Mouse (Mus musculus) erythroid progenitor cell, adult 5-6 weeks (primary cell): ENCODE data around the gene Cep295. TPM values are rescaled to one million over a fixed set of nuclear protein-coding genes. Genes with fewer than 3 reads are reported as not detected.
"Not testable (repeated sequence)": the region's sequence is repeated elsewhere in the genome, so short reads cannot be mapped to it uniquely, and the experiment has no call there.

ENCODE experiments used
- ATAC-seq: replicated peaks from 2 replicates; pipeline ENCODE4 v1.8.0; 2016; ENCODE audit warnings: moderate number of reproducible peaks, mild to moderate bottlenecking, moderate TSS enrichment, inconsistent platforms; ENCODE audit not compliant: poor library complexity, low FRiP score, severe bottlenecking
- total RNA-seq, 2 experiments: library from RNA; stranded (forward) in 1 of 2; stranded (reverse) in 1 of 2; fragments of 150-400 nt in 1 of 2; fragments of 186-747, 209-891 nt in 1 of 2; gene quantifications; 2 replicates each; pipeline versions ENCODE4 v1.2.3 to v1.2.4; 2015 to 2017; ENCODE audit warnings: low replicate concordance in 2 of 2

Cep295 gene
- total RNA-seq, 2 experiments from 2014 or later = 159 to 210 TPM

DNA sequence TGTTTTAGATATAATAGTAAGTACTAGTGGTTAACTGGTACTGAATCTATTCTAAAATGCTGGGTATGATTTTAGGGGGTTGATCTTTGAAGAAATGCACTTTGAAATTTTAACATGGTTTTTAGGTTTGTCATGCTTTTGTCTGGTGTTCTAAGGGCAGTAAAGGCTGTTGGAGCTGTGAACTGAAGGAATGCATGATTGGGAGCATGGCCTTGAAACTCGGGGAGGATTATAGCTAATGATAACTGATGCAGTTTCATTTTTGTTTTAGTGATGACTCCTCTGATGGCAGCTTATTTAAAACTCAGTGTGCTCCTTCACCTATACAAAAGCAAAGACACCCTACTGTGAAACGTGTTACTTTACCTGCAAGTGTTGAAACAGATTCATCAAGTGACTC lies 49.3 kb downstream of the Cep295 start:
- no peak for ATAC-seq

DNA sequence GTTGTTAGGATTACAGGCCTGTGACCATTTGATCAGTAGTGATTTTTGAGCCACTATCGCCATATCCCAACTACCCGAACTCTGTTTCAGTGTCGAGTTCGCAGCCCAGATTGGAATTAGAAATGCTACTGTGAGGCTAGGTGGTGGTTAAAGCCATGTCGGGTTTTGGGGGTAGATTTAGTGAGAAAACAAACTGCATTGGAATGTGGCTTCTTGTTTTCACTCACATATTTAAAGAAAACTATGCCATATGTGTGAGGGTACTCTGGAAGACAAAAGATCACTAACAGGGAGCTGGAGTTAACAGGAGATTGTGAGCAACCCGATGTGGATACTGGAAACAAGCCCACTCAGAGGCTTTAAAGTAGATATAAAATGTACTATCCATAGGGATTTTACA lies 50.3 kb downstream of the Cep295 start:
- ATAC-seq = no peak

DNA sequence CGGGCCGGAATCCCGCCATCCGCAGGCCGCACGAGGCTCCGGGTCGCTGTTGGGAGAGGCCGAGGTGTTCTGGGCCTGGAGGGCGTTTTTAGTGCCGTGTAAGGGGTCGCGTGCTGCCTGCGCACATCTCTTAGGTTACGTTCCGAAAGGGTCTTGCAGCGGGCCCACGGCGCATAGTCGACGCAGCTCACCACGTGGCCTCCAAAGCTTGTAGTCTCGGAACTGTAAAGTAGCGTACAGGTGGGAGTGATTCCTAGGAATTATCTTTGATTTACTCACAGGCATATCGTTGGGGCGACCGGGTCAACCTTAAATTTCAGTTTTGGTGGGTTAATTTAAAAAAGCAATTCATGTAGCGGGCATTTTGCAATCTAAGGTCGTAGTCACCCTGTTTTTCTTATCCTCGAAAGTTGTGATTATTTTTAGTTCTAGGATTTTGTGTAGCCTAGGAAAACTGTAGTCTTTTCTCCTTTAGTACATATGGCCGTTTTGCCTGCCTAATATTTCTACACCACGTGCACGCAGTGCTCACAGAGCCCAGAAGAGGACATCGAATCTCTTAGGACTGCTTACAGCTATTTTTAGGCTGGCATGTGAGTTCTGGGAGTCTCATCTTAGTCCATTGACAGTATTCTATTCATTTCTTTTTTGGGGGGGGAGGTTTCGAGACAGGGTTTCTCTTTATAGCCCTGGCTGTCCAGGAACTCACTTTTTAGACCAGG lies 51.0 kb downstream of the Cep295 start, which contains the start of gene 4931406C07Rik:
TSS of gene 4931406C07Rik (minus strand) at position 51 of the 722 bp plus-strand sequence.
- peak; percentile 32 for ATAC-seq

DNA sequence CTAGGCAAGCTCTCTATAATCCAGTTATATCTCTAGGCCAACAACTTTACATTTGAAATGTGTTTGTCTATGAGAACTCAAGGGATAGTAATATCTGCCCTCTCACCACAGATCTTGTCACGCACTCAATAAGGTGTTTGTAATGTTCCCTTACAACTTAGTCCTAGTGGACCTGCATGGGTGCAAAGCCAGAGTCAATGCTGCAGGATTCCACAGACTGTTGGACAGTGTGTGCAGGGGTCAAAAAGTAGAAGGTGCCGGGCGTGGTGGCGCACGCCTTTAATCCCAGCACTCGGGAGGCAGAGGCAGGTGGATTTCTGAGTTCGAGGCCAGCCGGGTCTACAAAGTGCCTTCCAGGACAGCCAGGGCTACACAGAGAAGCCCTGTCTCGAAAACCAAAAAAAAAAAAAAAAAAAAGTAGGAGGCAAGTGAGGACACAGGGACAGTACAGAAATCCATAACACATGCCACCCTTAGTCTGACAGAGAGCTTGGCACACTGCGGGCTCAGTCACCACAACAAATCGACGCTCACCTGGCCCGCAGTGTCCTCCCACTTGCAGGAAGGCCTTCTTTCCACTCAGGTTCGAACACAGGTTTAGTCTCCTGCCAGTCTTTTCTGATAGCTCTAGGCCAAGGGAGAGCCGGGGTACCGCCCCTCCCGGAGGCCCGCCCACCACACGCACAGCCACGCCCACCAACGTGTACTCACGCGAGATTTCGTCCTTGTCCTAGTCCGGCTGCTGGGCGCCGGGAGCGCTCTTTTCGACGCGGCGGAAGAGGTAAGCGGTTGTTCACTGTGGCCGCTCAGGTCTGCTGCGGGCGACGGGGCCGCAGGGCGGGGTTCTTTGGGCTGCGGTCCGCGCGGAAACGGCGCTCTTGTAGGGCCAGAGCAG lies 51.8 kb downstream of the Cep295 start, which contains the start of gene Taf1d:
TSS of gene Taf1d (plus strand) at position 712 of the 895 bp plus-strand sequence.
- peak; percentile 98 for ATAC-seq

DNA sequence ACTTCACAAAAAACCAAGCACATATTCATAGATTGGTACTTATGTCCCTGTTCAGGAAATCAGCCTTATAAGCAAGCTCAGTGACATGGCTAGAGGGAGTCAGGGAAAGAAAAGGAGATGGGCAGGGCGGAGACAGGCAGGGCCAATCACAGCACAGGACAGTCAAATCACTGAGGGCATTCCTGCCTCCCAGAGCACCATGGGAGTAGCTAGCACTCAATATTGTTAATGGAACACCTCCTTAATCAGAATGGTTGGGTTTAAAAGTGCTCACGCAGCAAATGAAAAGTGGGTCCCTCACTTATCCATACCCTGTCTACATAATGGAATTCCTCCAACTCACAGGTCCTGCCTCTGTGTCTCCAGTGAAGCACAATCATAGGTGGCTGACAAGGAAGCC lies 54.7 kb downstream of the Cep295 start:
- ATAC-seq = no peak

DNA sequence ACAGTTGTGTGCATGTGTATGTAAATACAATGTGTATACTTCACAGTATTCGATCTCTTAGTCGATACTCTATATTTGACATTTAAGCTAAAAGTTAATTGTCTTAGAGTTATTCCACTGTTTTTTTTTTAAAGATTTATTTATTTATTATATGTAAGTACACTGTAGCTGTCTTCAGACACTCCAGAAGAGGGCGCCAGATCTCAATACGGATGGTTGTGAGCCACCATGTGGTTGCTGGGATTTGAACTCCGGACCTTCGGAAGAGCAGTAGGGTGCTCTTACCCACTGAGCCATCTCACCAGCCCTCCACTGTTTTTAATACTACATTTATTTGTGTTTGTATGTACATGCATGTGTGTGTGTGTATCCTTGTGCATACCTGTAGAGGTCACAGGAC lies 55.6 kb downstream of the Cep295 start:
- not testable (repeated sequence) for ATAC-seq

DNA sequence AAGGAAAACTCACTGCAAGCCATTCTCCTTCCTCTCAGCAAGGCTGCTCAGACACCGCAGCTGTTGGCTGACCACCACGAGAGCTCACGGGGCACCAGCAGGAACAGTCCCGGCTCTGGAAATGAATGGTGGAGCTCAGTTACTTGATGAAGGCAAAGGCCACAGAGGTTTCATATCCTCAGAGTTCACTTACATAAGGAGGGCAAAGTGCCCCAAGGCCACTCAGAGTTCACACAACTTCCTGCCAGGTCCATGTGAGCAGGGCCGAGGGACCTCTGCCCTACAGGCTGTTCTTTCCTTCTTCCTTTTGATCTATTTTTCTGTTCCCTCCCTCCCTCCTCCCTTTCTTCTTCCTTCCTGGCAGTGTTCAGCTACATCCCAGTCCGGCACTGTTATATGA lies 56.2 kb downstream of the Cep295 start:
- ATAC-seq = no peak

DNA sequence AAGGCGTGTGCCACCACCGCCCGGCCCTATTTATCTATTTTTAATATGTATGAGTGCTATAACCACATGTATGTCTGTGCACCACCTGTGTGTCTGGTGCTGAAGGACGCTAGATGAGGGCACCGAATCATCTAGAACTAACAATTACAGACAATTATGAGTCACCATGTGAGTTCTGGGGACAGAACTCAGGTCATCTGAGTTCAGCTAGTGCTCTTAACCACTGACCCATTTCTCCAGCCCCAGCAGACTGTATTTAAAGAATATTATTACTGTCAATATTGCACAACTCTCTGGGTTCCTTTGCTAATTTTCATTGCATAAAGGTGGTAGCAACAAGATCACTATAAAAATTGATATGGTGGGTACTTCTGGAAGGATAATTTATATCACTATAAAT lies 57.5 kb downstream of the Cep295 start:
- no peak for ATAC-seq

DNA sequence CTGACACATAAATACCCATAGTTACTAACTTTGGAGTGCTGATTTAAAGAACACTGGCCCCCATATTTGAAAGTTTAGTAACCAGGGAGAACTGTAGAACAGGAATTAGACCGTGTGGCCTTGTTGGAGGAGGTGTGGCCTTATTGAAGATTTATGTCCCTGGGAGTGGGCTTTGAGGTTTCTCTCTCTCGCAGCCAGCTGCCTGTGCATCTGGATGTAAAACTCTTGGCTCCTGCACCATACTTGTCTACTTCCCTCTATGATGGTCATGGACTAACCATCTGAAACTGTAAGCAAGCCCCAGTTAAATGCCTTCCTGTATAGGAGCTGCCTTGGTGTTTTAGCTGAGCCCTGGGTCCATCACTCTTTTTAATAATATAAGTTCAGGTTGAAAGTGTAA lies 59.1 kb downstream of the Cep295 start:
- no peak for ATAC-seq

DNA sequence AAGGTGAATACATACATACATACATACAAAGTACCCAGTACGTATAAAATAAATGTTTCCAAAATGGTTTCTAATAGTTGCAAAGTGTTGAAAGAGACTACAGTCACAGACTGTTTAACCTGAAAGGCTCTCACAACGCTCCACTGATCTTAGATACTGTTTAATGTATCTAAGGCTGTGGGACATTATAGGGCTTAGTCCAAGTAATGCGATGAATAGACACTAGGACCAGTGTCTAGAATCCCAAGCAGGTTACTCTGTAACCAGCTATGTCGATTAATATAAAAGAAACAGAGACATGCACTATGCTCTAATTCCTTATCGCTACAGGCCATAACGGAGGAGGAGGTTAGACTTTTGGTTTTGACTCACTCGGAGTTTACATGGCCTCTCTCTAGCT lies 60.5 kb downstream of the Cep295 start:
- no peak for ATAC-seq

DNA sequence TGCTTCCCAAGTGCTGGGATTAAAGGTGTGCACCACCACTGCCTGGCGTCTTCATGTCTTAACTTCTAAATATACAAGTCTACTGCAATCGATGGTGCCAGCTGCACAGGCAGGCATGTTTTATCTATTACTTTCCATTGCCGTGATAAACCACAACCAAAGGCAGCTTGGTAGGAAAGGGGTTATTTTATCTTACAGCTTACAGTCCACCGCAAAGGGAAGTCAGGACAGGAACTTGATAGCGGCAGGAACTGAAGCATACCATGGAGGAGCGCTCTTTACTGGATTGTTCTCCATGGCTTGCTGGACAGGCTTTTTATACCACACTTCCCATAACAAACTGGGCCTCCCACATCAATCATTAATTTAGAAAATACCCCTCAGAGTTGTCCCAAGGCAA lies 68.3 kb downstream of the Cep295 start:
- no peak for ATAC-seq

DNA sequence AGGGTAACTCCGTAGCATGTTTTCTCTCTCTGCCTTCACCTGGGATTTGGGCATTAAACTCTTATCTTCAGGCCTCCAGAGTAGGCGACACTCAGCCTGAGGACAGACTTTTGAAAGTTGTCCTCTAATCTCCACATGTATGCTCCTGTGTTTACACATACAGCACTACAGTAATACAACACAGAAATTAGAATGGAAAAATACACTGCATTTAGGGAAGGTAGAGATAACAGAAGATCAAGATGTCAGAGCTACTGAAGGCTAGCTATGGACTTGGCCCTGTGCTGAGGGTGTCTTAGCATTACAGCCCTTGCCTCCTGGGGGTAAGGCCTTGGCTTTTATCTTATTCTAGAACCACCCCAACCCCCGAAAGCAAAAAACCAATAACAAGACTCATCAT lies 69.2 kb downstream of the Cep295 start:
- no peak for ATAC-seq

DNA sequence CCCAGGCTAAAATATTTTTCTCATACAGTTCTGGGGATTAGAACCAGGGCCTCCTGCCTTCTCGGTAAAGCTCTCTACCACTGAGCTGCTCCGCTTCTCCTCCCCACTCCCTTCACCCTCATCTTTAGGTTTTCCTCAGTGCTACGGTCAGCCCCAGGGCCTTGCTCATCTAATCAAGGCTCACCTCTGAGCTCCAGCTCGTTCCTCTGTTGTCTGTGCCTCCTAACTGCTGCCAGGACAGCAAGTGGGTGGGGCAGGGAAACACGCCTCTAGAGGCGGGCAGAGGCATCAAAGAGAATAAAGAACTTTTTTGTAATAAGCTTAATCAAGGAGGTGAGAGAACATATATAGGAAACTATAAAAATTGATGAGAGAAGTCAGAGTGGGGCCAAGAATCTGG lies 69.7 kb downstream of the Cep295 start:
- peak; percentile 52; the same call in 1 of the 2 replicates for ATAC-seq

DNA sequence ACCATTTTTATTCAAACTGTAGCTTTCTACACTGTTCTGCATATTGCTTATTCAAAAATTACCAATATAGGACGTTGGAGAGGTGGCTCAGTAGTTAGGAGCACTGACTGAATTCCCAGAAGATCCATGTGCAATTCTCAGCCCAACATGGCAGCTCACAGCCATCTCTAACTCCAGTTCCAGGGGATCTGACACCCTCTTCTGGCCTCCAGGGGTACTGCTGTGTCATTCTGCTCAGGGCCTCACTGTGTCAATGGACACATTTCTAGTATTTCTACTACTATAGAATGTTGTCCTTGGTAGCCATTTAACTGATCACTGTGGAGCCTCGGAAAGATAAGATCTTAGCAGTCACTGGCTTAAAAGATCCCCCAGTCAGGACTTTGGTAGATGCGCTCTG lies 72.1 kb downstream of the Cep295 start:
- no peak for ATAC-seq

DNA sequence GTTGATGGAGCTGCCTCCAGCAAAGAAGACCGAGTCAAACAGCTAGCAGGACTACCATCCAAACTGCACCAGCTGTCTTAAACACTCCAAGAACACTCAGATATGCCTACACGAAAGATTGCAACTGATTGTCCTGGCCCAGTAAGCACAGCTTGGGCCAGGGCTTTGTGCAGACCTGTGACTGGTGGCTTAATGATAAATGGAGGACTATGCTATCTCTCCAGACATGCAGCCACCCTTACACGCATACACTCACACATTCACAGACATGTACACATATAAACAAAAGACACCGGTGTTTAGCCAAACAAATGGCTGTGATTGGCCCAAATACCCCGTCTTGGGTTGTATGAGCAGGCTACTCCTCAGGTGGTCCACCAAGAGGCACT lies 77.1 kb downstream of the Cep295 start:
- no peak for ATAC-seq

DNA sequence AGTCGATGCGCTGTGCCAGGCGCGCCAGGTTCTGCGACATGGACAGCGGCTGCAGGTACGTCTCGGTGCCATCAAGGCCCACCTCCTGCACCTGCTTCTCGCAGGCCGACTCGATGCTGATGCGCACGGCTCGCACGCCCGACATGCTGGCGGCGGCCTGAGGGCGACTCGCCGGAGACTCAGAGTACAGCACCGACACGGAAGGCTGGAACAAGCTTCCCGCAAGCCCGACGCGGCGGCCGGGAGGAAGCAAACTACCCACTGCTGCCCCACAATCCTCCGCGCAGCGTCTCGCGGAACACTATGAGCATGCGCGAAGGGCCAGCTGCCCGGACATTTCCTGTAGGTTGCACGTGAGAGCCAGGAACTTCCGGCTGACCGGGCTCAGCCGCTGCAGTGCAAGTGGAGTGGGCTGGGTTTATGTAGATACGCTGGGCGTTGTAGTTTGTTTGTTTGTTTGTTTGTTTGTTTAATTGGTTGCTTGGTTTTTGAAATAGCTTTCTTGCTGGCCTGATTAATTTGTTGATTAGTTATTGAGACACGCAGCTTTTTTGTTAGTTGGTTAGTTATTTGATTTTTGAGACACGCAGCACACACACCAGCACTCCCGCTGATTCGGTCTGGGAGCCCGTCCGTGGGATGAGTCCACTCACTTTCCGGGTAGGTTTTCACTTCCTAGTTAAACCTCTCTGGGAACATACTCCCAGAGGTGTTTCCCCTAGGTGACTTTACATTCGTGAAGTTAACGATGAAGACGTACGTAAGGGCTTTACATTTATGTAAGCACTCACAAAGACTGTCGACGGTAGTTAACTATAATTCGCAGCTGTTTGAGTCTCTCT lies 77.7 kb downstream of the Cep295 start, which contains the start of gene Med17:
TSS of gene Med17 (minus strand) at position 283 of the 842 bp plus-strand sequence.
- peak; percentile 99 for ATAC-seq

DNA sequence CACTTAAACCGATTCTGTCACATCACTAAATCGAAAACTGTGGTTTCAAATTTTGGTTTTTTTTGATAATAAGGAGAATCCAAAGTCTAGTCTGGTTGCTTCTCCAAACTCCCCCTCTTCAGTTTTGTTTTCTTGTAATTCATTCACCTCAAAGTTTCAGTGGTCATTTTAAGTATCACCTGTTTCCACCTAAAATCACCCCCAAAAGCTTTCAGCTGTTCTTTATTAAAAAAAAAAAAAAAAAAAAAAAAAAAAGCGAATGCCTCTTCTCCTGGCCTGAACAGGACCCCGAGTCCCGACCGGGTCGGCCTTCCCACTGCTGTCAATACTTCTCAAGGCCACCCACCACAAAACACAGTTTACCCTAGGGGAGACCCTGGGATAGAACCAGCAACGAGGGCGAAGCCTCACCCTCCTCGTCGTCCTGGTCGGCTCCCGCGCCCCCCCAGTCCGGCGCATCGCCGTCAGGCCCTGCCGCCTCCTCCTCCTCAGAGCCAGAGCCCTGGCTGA lies 78.4 kb downstream of the Cep295 start:
- ATAC-seq = no peak

DNA sequence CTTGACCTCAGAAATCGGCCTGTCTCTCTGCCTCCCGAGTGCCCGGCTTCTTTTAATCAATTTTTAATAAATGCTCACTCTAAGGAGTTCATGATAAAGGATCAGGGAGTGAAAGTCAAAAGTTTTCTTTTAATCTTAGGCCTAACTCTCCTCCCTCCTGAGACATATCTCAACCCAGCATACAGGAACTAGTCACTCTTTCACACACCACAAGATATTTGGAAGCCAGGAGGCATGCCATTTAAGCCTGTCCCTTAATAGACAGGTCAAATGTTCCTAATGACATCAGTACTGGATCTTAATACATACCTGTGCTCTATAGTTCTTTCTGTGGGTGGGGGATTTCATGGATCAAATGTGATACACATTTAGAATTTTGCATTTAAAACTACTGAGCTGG lies 79.2 kb downstream of the Cep295 start:
- ATAC-seq = no peak

DNA sequence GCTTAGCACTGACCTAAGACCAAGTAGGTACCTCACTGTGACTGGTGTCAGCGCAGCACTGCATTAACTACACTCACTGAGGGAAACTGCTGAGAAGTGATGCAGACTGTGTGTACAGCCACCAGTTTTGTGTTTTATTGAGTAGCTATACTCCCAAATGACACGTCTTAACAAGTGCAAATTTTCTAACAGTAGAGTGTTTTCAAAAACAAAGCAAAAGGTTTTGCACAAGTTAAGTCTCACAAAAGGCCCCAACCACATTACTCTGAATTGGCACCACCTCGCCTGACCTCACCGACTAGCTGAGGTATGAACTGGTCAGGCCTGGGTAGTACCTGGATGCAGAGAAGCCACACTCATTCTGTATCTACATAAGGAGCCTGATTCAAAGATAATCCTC lies 80.7 kb downstream of the Cep295 start:
- no peak for ATAC-seq

DNA sequence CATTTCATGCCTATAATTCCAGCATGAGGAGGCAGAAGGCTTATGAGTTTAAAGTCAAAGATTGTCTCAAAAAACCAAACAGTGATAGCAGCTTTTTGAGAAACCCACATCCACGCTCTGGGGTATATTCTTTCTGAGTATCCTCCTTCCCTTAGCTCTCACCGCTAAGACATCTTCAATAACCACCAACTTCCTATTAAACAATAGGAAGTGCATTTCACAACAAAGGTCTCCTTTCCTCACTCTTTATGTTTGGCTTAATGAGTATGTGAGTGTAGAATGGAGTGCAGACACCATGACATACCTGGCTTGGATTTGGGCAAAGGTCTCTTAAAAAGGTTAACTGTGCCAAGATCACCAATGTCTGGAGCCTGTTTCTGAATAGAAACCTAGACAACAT lies 83.6 kb downstream of the Cep295 start:
- ATAC-seq = no peak
